Mouse (Mus musculus): ENCODE data around the gene Igf1.

DNA sequence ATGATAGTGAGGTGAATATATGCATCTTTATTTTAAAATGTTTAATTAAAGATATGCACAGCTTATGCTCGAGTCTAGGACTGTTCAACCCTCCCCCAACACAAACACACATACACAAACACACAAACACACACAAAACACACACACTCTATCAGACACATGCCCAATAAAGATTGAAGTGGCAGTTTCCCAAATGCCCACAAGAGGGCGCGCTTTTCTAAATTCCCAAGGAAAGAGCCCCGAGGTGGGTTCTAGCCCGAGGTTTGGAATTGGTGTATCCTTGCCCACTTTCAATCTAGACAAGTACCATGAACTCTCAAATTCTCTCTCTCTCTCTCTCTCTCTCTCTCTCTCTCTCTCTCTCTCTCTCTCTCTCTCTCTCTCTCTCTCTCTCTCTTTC is 3.7 kb upstream of the Igf1 start:
- no peak for TF ChIP-seq CTCF (IDR thresholded peaks at IDR 0.05; ENCODE audit: borderline replicate concordance, insufficient read depth, low read depth, low read length)
- no peak for TF ChIP-seq POLR2A (IDR thresholded peaks at IDR 0.05; ENCODE audit: borderline replicate concordance, insufficient read depth, low read length)
